Mouse (Mus musculus): ENCODE results near the gene Zc3h12a. TPM values are rescaled to one million over a fixed set of nuclear protein-coding genes. Genes with fewer than 3 reads are reported as not detected.

The Zc3h12a gene
- total RNA-seq, 2 experiments from 2014 or later: 3.0 to 3.9 TPM

DNA sequence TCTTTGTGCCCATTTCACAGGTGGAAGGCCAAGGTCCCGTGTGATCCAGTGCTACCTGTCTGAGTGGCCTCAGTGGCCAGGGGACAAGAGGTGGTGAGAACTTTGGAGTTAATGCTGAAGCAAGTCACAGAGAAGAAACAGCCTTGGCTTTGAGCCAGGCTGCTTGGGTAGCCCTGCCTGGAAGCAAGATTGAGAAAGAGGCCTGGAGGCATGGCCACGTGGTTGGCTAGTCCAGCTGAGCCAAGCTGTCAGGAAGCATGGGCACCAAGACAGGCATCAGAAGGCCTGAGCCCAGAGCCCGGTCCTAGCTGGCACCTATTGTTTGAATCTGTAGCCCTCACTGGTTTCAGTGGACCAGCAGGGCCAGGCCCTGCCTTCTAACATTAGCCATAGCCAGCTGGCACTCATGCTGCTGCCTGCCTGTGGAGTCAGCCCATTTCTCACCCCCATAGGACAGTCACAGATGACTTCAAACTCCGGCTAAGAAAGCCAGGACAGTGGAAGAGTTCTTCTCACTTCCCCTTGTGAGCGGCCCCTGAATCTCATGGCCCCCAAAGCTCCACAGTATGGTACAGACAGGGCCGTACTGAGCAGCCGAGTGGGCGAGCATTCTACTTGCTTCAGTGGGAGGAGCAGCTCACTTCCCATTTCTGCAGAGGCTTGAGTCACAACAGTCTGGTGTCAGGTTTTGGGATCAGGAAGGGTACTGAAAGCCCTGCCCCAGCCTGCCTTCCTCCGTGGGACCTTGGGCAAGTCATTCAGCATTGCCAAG, 11.4 kb downstream of the Zc3h12a start:
- DNase-seq (ENCODE audit: low spot score in 2 of 2): peak in 1 of 2 experiments; percentile 35

GRCm38 (mm10) chr4:125115710-125116089, 11.9 kb downstream of the Zc3h12a start:
- peak in 1 of 2 experiments; percentile 45 for DNase-seq (ENCODE audit: low spot score in 2 of 2)

DNA sequence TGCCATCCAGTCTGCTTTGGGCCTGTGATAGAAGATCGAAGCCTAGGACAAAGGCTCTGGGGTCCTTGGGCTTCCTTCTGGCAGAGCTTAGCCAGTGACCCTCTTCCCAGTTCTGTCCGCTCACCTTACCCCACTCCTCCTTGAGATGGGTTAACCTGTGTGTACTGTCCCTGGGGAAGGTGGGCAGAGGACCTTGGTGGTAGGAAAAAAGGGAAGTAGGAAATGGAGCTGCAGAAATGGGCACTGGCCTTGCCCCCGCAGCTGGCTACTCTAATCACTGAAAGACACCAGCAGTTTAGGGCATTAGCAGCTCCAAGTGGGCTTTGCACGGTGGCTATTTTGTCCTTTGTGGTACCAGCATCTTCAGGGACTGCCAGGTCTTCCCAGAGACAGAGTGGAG, 12.6 kb downstream of the Zc3h12a start:
- DNase-seq (ENCODE audit: low spot score in 2 of 2): no peak

DNA sequence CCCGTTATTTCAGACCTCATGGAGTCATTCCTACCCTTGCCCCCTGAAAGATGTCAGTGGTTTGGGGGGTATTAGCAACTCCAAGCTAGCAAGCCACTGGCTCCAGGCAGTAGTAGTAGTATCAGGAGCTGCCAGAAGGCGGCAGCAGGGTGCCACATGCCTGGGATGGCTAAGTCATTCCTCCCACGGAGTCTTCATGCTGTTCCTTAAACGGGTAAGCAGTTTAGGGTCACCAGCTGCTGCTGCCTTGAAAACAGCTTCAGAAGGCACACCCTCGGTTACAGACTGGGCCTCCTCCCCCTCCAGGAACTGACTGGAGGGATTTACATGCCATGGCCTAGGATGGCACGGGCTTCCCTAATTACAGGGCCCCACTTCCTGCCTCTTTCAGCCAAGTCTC, 13.0 kb downstream of the Zc3h12a start:
- DNase-seq (ENCODE audit: low spot score in 2 of 2): peak; percentile 69 to 80

- no peak for DNase-seq (ENCODE audit: low spot score in 2 of 2)
These were observed 22.3 kb downstream of the Zc3h12a start for GRCm38 (mm10) chr4:125105354-125105753.

DNA sequence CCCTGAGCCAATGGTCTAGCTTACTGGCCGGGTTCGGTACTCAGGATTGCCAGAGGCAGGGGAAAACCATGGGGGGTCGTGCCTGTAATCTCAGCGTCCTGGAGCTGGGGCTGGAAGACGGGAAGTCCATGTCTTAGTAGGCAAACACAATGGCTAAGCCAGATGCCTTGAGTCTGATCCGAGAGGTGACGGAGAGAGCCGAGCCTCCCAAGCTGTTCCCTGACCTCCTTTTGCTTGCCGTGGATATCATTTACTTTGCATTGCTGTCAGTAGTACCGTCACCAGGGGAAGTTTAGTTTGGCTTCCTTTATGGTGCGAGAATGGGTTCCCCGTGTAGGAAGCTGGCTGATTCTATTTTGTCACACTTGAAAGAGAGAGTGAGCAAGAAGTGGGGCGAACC, 26.3 kb downstream of the Zc3h12a start:
- DNase-seq (ENCODE audit: low spot score in 2 of 2): no peak

- DNase-seq (ENCODE audit: low spot score in 2 of 2): peak; percentile 64 to 78
These were observed 28.2 kb downstream of the Zc3h12a start for GRCm38 (mm10) chr4:125099458-125099857.

DNA sequence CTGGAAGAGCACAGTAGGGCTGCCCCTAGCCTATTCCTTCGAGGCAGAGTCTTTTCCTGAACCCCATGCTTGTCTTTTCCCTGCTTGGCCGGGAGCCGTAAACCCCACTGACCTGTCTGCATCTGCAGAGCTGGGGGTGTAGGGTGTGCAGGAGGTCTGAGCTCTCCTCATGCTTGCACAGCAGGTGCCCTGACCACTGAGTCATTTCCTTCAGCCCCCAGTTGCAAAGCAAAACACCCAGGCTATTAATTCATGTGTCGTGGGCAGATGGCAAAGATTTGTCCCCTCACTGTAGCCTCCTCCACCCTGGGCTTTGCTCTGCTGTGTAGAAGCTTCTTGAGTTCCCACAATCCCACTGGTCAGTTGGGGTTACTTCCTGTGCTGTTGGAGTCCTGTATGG, 30.2 kb downstream of the Zc3h12a start:
- no peak for DNase-seq (ENCODE audit: low spot score in 2 of 2)

GRCm38 (mm10) chr4:125096066-125096465, 31.6 kb downstream of the Zc3h12a start:
- DNase-seq (ENCODE audit: low spot score in 2 of 2): no peak

DNA sequence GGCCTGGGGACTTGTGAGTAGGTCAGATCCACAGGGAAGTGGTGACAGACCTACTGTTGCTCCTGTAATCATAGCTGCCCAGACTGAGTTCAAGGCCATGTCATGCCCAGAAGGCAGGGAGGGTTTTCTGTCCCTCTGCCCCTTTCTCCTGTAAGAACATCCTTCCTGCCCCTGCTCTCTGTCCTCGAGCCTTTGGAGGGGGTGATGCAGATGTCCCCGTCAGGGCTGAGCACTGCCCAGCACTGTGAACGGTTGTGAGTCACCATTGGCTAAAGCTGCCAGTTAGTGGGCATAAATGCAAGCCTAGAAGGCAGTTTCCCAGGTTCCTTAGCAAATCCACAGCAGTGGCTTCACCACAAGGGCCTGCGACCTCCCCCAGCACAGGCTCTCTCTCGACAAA, 34.6 kb downstream of the Zc3h12a start:
- no peak for DNase-seq (ENCODE audit: low spot score in 2 of 2)

DNA sequence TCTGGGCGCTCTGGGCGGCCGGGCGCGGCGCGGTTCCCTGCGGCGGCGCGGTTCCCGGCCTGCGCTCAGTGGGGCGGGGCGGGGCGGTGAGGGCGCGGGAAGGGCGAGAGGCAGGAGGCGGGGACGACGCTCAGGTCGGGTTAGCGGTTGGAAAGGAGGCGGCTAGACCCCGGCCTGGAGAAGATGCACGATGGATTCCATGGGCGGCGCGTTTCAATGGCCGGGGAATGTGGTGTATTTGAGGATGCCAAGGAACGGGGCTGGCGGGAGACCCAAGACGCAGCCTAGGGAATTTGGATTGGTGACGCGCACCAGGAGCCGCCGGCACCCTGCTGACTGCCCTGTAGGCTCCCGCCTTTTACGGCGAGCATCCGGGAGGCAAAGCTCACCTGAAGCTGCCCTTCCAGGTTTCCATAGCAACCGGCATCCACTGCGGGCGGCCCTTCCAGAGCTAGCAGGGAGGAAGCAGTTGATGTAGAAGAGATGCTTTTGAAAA, 42.2 kb downstream of the Zc3h12a start:
- DNase-seq (ENCODE audit: low spot score in 2 of 2): peak in 1 of 2 experiments; percentile 82

GRCm38 (mm10) chr4:125084403-125085345, 43.0 kb downstream of the Zc3h12a start, which contains the start of gene Meaf6:
Meaf6 (plus strand) TSS chr4:125085134.
- peak; percentile 88 to 91 for DNase-seq (ENCODE audit: low spot score in 2 of 2)

DNA sequence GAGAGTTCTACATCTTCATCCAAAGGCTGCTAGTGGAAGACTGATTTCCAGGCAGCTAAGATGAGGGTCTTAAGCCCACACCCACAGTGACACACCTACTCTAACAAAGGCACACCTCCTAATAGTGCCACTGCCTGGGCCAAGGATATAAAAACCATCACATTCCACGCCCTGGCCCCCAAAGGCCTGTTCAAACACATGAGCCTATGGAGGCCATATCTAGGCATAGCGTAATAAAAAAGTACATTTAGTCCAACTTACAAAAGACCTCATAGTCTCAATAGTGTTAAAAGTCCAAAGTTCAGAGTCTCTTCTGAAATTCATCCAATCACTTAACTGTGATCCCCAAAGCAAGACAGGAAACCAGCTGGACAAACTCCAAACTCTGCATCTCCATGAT, 48.9 kb downstream of the Zc3h12a start:
- DNase-seq (ENCODE audit: low spot score in 2 of 2): no peak

DNA sequence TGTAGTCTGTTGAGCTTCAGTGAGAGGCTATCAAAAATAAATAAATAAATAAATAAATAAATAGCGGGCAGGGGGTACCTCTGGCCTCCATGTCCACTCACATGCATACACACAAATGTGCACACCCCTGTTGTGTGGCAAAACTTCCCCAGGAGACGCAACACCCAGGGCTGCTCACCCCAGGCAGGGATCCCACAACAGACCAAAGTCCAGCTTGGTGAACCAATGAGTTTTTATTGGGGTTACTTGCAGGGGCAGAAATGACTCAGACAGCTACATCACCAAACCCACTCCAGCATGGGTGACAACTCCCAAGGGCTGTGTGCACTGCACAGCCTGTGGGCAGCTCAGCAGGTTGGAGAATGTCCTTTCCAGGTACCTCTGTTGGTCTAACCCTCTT, 49.9 kb downstream of the Zc3h12a start:
- DNase-seq (ENCODE audit: low spot score in 2 of 2): no peak

Other genes starting within 250 kb of the Zc3h12a start
- not detected for gene Epha10, start 246.9 kb downstream of the Zc3h12a start, total RNA-seq (2021)
- gene 9930104L06Rik, start 190.8 kb downstream of the Zc3h12a start, total RNA-seq (2021): 1 to 10 TPM; 9.6 to 9.8 TPM
- gene Cdca8, start 188.5 kb downstream of the Zc3h12a start, total RNA-seq (2021): 10 to 100 TPM; 16.7 to 20.1 TPM
- 1 to 10 TPM in 1 of 2 experiments, under 1 TPM in 1; 0.54 to 1.1 TPM for gene Rspo1, start 141.4 kb downstream of the Zc3h12a start, total RNA-seq (2021)
- gene Gnl2, start 111.3 kb downstream of the Zc3h12a start, total RNA-seq (2021): 10 to 100 TPM; 45.4 to 58.1 TPM
- gene Dnali1, start 62.1 kb downstream of the Zc3h12a start, total RNA-seq (2021): not detected
- gene Snip1, start 61.2 kb downstream of the Zc3h12a start, total RNA-seq (2021): 10 to 100 TPM; 12.2 to 12.4 TPM
- 10 to 100 TPM; 20.7 to 26.3 TPM for gene Meaf6, start 42.7 kb downstream of the Zc3h12a start, total RNA-seq (2021)

All from gastrocnemius, postnatal 4 days (tissue).